Mouse (Mus musculus): ENCODE data around the gene Tmem160. TPM values are rescaled to one million over a fixed set of nuclear protein-coding genes. Genes with fewer than 3 reads are reported as not detected.

Gene Tmem160
- polyA plus RNA-seq, 1 experiment = 111 TPM

DNA sequence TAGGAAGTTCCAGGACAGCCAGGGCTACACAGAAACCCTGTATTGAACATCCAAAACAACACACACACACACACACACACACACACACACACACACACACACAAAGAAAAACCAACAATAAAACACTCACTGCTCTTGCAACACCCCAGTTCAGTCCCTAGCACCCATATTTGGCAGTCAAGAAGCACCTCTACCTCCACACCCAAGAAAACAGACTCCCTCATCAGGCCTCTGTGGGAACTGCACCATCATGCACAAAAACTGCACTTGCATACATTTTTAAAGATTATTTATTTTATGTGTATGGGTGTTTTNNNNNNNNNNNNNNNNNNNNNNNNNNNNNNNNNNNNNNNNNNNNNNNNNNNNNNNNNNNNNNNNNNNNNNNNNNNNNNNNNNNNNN is 11.3 kb upstream of the Tmem160 start:
- DNase-seq (ENCODE audit: low read depth) = no peak

DNA sequence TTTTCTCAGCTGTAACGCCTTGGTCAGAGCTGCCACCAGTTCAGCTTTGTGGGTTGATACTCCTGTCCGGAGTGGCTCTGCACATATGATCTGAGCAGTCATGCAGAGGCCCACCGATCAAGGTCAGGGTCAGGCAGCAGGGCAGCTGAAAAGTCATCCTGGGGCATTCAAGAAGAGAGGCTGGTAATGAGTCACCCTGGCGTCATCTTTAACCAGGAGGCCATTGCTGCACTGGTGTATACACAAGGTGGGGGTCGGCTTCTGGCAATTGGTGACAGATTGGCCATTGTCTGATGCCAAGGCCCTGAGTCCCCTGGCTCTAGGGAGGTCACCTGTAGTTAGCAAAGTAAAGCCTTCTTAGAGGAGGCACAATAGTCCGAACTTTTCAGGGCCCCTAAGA is 923 bp upstream of the Tmem160 start:
- DNase-seq (ENCODE audit: low read depth) = no peak

DNA sequence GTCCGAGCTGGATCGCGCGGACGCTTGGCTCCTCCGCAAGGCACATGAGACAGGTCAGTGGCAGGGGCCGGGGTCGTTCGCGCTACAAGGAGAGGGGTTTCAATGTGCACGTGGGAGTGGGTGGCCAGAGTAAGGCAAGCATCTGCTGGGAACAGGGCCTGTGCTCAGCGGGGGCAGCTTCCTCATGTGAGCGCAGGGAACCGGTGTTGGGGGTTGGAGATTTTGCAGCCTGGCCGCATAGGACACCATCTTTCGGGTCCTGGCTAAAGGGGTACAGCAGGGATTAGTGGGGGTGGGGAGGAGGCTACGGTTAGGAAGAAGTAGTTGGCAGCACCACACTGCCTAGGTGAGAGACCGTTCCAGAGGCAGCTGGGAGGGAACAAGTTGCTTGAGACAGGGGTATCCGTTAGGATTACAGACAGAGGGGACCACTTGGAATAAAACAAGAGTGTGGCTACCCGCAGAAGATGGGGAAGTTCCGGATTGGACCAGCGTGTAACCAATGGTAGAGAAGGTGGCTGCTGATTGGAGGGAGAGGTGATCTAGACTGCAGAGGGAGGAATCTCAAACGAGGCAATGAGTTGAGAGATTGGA is 636 bp downstream of the Tmem160 start:
- no peak for DNase-seq (ENCODE audit: low read depth)

DNA sequence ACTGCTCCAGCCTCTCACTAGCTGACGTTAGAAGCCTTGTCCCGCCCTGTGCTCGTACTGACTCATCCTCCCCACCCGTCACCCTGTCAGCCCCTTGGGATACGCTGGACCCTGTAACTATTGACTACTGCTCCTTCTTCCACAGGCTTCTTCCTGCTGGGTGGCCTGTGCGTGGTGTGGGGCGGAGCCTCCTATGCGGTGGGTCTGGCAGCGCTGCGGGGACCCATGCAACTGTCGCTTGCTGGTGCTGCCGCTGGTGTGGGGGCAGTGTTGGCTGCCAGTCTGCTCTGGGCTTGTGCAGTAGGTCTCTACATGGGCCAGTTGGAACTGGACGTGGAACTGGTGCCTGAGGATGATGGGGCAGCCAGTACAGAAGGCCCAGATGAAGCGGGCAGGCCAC is 2.4 kb downstream of the Tmem160 start:
- no peak for DNase-seq (ENCODE audit: low read depth)

DNA sequence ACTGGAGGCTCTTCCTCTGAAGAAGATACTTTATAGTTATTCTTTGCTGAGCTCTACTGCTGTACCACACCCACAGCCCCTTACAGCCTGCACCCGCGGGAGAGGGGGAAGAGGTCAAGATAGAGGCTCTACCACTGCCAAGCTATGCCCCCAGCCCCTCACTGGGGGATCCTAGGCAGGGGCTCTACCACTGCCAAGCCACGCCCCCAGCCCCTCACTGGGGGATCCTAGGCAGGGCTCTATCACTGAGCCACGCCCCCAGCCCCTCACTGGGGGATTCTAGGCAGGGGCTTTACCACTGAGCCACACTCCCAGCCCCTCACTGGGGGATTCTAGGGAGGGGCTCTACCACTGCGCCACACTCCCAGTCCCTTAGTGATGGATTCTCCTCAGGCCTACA is 3.7 kb downstream of the Tmem160 start:
- no peak for DNase-seq (ENCODE audit: low read depth)

DNA sequence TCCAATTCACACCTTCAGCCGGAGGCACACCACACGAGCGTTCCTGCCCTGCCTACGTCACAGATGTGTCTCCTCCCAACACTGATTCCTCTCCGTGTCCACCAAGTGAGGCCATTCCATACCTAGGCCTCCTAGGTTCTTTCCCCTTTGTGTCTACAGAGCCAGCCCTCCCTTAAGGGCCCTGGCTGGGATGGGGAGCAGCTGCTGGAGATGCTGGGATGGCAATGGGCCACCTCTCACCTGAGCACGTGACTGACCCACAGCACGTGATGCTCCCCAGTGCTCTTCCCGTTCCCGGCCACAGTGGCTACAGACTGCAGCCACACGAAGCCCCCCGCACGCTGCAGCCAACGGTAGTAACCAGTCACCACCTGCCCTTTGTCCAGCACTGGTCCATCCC is 8.0 kb downstream of the Tmem160 start:
- no peak for DNase-seq (ENCODE audit: low read depth)

DNA sequence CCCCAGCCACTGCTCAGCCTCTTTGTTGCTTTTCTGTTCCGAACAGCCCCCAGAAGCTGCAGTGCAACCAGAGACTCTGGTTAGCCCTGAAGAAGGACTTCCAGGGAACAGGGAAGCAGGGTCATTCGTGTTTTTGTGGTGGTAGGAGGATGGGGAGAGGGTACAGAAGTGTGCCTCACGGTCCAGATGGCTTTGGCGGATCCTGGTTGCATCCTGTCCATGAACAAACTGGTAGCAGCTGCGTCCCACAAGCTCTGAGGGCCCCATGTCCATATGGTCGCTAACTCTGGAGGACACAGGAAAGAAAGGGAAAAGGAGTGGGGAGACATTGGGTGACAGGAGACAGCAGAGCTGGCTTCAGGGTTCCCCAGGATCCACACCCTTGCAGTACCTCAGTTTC is 8.6 kb downstream of the Tmem160 start:
- DNase-seq (ENCODE audit: low read depth) = no peak

DNA sequence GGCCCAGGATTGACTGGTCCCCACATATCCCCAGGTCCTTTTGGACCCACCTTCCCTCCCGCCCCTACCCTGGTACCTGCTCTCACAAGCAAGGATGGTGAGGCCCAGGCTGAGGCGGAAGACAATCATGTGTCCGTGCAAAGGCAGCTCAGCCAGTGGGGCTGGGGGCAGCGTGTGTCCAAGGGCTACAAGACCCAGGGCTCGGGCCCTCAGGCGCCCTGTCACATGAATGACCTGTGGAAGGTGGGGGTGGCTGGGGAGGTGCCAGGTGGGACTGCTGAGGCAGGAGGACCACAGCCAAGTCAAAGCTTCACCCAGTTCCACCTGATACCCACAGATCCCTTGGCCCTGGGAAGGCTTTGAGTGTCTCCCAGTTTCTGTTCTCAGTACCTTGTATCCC is 9.1 kb downstream of the Tmem160 start:
- DNase-seq (ENCODE audit: low read depth) = no peak

DNA sequence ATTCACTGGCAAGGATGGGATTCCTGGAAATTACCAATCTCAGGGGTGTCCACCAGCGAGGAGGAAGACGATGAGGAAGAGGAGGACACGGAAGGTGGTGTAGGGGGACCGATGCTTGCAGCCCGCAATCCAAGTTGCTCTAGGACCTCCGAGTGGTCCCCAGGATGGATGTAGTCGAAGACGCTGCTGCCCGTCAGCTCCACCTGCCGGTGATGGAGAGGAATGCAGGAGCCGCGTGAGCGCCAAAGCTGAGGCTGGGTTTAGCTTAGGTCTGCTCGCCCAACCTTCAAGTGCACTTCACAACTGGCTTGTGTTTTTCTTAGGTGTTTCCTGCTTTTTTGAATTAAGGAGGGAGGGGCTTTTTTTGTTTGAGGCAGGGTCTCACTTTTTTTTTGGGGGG is 10.6 kb downstream of the Tmem160 start:
- DNase-seq (ENCODE audit: low read depth) = no peak

DNA sequence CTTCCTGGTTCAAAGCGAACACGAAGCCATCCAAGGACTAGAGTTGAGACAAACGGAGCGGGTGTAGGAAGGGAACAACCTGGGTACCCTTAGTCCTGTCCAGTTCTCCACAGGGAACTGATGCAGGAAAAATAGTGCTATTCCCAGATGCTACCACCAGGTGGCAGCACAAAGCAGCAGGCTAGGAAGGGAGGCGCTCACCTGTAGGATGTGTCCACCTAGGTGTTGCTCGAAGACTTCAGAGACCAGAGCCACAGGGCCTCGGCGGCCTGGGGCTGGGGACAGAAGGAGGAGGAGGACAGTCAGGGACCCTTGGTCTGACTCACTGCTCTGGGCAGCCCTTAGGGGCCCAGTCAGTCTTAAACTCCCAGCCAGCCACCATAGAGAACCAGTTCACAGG is 12.6 kb downstream of the Tmem160 start:
- DNase-seq (ENCODE audit: low read depth) = no peak

DNA sequence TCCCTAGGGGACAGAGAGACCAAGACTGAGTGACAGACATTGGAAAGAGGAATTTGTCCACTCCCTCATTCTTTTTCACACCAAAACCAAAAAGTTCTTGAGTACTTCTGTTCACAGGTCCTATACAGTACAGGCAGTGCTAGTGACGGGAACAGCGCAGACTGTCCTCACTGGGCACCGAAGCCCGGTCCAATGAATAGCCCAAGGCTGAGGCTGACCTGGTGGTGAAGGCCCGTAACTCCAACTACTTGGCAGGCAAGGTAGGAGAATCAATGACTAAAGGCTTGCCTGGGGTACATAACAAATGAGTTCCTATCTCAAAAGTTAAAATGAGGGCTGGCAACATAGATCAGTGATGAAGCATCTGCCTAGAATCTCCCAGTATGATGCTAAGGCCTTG is 13.0 kb downstream of the Tmem160 start:
- DNase-seq (ENCODE audit: low read depth) = no peak

DNA sequence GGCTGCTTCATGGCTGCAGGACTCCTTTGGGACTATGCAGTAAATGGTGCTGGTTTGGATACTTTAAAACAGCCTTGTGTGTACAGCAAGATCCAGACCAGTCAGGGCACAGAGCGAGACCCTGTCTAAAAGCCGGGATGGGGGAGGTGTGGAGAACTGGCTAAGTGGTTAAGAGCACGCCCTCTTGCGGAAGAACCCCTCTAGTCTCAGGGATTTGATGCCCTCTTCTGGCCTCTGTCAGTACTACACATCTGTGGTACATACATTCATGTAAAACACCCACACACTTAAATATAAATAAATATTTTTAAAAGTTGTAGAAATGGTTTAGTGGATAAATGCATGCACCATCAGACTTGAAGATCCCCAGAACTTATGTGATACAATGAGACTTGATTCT is 14.0 kb downstream of the Tmem160 start:
- no peak for DNase-seq (ENCODE audit: low read depth)

DNA sequence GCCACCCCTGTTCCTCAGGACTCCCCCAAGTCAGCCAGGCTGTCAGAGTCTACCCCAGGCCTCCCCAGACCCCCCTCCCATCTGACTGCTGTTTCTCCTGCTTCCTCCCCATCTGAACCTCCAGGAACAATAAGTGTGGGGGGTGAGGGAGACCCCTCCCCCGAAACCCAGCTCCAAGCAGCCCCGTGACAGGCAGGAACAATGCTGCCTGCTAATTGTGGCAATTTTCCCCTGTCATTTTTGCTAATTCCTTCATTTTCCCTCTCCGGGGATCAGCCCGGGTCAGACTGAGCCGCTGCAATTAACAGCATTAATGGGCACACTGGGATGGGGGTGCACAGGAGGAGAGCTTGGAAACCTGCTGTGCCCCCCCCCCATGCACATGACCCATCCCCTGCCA is 15.5 kb downstream of the Tmem160 start:
- no peak for DNase-seq (ENCODE audit: low read depth)

DNA sequence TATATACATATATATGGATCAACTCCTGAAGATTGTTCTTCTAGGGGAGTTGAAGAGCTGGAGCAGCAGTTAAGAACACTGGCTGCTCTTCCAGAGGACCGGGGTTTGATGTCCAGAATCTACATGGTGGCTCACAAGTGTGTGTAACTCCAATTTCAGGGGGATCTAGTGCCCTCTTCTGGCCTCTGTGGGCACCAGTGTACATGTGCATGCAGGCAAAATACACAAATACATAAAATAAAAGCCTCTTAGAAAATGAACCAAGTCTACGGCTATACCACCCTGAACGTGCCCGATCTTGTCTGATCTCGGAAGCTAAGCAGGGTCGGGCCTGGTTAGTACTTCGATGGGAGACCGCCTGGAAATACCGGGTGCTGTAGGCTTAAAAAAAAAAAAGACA is 19.0 kb downstream of the Tmem160 start:
- DNase-seq (ENCODE audit: low read depth) = no peak

DNA sequence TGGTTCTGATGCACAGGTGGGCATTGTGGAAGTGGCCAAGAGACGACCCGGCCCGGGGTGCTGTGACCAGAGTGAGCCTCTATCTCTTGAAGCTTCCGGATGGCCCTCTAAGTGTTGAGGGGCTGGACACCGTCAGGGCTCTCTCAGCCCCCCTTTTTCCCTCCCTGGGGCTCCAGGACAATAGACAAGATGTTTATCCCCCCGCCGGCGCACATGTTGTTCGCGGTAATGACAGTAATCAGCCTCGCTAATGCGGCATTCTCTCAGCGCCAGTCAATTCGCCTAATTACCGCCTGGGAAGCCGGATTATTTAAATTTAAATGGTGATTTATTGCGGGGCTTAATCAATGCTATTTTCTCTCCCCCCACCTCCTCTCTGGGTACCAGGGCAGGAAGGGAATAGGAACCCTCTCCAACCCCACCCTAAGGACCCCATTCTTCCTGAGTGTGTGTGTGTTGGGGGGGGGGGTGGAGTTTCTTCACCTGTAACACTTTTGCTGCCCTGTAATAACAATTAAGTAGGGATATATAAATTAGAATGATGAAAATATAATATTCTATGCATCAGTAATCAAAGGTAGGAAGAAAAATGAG is 19.6 kb downstream of the Tmem160 start:
- DNase-seq (ENCODE audit: low read depth) = no peak

DNA sequence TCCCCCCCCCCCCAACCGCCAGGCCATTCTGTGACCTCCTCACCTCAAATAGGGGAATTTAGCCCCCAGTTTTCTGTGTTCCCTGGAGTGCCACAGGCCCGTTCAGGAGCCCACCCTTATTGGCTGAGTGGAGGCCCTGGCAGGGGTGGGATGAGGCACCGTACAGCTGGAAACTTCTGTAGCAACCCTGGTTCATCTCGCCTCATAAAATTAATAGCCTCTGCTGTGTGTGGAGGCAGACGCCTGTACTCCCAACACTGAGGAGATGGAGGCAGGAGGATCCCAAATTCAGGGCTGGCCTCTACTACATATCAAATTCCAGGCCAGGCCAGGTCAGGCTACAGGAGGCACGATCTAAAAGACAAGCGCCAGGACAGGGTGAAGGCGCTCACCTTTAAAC is 21.3 kb downstream of the Tmem160 start:
- DNase-seq (ENCODE audit: low read depth) = no peak

DNA sequence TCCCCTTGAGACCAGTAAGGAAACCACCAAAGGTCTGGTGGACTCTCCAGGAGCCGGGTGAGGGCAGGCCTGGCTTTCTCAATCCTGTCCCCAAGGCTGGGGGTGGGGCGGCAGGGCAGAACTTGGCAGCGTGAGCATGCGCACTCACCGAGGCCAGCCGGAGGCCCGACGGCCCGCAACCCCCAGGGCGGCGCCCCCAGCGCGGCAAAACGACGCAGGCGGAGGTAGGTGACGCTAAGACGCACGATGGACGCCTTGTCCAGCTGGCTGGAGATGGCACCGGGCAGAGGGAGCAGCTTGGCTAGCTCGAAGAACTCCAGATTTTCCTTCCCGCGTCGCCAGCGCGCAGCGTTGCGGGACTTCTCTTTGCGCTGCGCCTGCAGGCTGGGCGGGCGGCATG is 21.9 kb downstream of the Tmem160 start:
- no peak for DNase-seq (ENCODE audit: low read depth)

DNA sequence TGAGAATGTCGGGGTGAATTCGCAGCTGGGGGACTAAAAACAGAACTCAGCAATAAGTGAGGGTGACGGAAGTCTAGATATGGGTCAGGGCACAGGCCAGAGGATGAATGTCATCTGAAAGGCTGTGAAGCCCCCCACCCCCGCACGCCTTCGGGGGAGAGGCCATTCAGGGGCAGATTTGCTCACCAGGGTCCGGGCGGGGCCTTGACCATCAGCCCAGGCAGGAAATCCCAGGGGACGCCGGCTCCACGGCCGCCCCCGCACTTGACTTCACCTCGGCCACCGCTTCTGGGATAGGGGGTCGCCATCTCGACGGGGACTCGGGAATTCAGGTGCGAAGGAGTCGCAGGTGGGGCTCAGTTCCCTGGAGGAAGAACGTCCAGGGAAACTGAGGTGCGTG is 22.7 kb downstream of the Tmem160 start:
- DNase-seq (ENCODE audit: low read depth) = no peak

DNA sequence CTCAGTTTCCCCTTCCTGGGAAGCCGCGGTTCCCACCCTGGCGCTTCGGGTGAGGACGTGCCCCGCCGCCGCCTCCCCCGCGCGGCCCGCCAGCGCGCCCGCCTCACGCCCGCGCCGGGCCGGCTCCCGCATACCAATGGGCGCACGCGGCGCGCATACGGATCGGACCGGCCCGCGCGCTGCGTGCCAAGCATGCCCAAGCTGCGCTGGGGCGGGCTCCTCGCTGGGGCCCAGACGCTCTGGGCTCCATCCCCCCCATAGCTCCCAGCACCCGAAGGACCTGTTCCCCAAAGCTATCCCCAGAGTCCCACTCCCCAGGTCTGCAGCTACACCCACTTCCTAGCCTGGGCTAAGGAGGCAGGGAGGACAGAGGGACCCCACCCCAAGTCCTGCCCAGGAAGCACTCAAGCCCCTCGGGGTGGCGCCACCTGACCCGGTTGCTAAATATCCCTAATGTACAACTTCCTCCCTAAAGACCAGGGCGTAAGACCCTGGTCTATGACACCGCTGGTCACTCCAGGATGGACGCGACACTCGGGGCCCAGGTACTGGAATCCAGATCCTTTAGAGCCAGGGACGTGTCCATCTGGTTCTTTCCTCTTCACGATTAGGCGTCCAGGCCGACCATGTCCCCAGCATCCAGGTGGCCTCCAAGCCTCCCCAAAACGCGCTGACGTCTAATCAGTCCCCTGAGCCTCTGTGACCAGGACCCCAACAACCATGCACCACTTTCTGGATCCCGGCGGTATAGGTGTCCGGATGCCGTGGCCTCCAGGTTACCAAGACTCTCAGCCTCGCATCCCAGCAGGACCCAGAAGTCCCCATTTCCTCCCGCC is 23.4 kb downstream of the Tmem160 start:
- no peak for DNase-seq (ENCODE audit: low read depth)

DNA sequence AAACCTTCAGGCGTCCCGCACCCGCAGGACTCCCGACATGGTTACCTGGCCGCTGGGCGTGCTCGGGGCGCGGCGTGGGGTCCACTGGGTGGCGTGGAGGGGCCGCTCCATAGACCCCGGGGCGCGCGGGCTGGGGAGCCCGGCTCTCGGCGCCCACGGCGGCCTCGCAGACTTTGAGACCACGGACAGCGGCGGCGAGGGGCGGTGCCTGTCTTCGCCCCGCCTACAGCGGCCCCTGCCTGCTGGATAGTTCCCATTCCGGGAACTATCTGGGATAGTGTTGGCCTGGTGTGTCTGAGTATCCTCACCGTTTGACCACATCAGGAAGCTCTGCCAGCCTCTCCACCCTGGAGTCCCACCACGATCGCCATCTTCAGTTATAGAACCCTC is 24.0 kb downstream of the Tmem160 start:
- DNase-seq (ENCODE audit: low read depth) = no peak

DNA sequence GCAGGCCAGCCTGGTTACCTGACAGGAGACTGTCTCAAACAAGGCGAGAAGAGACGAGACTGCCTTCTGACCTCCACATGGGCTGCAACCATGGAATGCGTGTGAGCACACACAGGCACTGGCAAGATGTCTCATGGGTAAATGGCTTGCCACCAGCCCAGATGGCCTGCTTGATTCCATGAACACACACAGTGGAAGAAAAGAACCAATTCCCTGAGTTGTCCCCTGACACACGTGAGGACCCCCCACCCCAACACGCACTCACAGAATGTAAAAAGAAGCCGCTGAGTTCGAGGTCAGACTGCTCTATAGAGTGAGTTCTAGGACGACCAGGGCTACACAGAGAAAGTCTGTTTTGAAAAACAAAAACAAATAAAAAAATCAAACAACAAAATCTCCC is 25.0 kb downstream of the Tmem160 start, which contains the start of gene Npas1:
Npas1 (minus strand) TSS at position 101 of the 400 bp plus-strand sequence.
- DNase-seq (ENCODE audit: low read depth) = no peak

DNA sequence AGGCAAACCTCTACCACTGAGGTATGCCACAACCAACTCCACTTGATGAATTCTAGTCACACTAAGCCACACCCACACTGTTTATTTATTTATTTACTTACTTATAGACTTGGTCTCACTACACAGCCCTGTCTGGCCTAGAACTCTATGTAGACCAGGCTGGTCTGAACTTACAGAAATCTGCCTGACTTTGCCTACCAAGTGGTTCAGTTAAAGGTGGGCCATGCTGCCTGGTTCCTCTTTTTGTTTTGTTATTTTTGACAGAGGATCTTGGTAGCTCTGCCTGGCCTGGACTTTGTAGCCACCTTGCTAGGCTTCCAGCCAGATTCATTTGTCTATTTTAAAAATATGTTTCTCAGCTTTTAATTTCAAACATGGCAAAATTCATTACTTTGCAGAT is 36.2 kb downstream of the Tmem160 start:
- no peak for DNase-seq (ENCODE audit: low read depth)

DNA sequence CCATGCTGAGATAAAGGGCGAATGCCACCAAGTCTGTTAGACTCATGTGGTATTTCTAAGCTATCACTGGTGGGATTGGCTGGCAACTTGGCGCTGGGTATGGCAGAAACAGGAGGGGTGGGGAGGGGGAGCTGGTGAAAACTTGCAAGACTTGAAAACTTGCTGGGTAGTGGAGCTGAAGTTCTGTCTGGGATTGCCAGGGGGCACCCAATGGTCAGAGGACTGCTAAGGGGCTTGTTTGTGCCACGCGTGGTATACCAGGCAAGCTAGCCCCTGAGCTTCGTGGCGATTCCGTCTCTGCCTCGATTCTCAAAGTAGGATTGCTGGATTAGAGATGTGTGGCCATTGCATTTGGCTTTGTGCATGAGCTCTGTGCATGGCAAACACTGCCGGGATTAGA is 37.4 kb downstream of the Tmem160 start:
- DNase-seq (ENCODE audit: low read depth) = no peak
